Mouse (Mus musculus) kidney, adult 8-10 months (tissue): ENCODE results near the gene Rfc4.
"Not testable (repeated sequence)": the region's sequence is repeated elsewhere in the genome, so short reads cannot be mapped to it uniquely, and the experiment has no call there.

Experiments
- DNase-seq, 2 experiments: peaks; one replicate each; pipeline ENCODE4 v3.0.0; 2022

Gene Rfc4

GRCm38 (mm10) chr16:23100099-23100575 is 27.4 kb downstream of the Rfc4 start:
- no peak for DNase-seq

- DNase-seq: no peak
Measured at GRCm38 (mm10) chr16:23099632-23100031, 27.9 kb downstream of the Rfc4 start.

GRCm38 (mm10) chr16:23098105-23098452 is 29.5 kb downstream of the Rfc4 start:
- DNase-seq: not testable (repeated sequence)

GRCm38 (mm10) chr16:23097290-23098104 is 30.0 kb downstream of the Rfc4 start:
- not testable (repeated sequence) for DNase-seq

- DNase-seq: not testable (repeated sequence)
Measured at GRCm38 (mm10) chr16:23096886-23097285, 30.7 kb downstream of the Rfc4 start.

GRCm38 (mm10) chr16:23095581-23095980 is 32.0 kb downstream of the Rfc4 start:
- not testable (repeated sequence) for DNase-seq

- no peak for DNase-seq
Measured at GRCm38 (mm10) chr16:23094136-23094535, 33.4 kb downstream of the Rfc4 start.

GRCm38 (mm10) chr16:23093321-23093953 is 34.1 kb downstream of the Rfc4 start:
- no peak for DNase-seq

GRCm38 (mm10) chr16:23091345-23091744 is 36.2 kb downstream of the Rfc4 start:
- DNase-seq: not testable (repeated sequence)

- DNase-seq: not testable (repeated sequence)
Measured at GRCm38 (mm10) chr16:23088491-23088890, 39.0 kb downstream of the Rfc4 start.

GRCm38 (mm10) chr16:23087712-23088111 is 39.8 kb downstream of the Rfc4 start:
- DNase-seq: not testable (repeated sequence)

GRCm38 (mm10) chr16:23087159-23087558 is 40.4 kb downstream of the Rfc4 start:
- DNase-seq: not testable (repeated sequence)

- not testable (repeated sequence) for DNase-seq
Measured at GRCm38 (mm10) chr16:23077516-23077915, 50.0 kb downstream of the Rfc4 start.
